Mouse (Mus musculus): Measurements from ENCODE around the gene Rere.
"Not testable (repeated sequence)": the region's sequence is repeated elsewhere in the genome, so short reads cannot be mapped to it uniquely, and the experiment has no call there.

Rere gene

GRCm38 (mm10) chr4:150255181-150255580, 26.3 kb upstream of the Rere start:
- no peak for DNase-seq (ENCODE audit: low spot score)

DNA sequence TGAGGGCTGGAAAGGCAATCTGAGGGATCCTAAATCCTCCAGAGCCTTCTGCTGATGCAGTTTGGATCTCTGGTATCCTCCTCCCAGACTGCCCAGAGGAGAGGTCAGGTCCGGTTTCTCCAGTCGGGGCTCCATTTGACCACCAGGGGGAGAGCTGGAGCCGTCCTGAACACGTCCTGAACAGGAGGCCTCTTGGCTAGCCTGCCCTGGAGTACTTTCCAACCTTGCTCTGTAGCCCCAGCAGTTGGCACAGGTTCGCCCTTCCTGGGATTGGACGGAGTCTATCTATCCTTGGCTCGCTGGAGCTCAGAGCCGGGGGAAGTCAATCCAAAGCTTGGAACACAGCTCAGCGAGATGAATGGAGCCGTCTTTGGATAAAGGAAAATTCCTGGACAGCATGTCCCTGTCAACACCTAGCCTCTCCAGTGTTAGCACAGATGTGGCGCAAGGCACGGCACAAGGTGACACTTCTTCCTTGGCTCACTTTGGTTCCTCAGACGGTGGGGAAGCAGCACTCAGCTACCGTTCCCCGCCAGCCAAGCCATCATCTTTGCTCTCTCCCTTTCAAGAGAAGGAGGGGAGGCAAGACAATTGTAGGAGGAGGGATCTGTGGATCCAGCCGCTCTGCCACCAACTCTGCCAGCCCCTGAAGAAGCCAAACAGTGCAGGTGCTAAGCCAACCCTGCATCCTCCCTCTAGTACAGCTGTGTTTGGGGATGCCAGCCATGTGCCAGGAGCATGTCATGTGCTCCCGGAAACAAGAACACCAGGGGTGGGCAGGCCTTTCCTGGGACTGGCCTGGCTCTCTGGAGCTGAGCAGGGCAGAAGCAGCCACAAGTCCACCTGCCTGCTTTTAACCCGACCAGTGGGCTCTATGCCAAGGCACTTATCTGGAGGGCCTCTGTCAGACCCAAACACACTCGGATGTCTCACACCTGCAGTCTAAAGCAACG, 23.9 kb upstream of the Rere start:
- DNase-seq (ENCODE audit: low spot score) = peak; percentile 81

DNA sequence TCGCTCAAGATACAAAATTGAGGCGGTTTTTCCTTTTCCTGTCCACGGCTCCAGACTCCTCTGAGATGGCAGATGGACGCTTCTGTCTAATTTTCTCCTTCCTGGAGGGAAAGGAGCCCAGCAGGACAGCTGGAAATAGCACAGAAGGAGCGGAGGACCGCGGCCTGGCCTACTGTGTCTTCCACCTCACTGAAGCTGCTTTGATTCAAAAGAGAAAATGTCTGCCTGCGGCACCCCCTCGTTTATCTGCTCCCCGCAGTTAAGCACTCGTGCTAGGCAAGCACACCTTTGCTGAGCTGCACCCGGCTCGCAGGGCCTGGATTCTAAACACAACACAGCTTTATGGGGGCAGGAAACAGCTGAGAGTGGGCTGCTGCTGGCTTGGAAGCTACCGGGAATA, 23.1 kb upstream of the Rere start:
- DNase-seq (ENCODE audit: low spot score) = no peak

- DNase-seq (ENCODE audit: low spot score) = no peak
Measured at GRCm38 (mm10) chr4:150259577-150259976, 21.9 kb upstream of the Rere start.

GRCm38 (mm10) chr4:150260111-150260510, 21.3 kb upstream of the Rere start:
- DNase-seq (ENCODE audit: low spot score) = no peak

DNA sequence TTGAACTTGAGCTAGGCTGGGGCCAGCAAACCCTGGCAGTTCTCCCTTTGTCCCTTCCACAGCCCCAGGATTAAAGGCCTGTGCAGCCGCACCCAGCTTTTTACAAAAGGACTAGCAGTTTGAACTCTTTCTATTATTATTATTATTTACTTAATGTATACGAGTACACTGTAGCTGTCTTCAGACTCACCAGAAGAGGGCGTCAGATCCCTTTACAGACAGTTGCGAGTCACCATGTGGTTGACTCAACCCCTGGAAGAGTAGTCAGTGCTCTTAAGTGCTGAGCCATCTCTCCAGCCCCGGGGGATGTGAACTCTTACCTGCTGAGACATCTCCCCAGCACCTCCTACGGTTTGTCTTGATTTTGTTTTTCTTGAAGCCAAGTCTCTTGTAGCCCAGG, 20.7 kb upstream of the Rere start:
- DNase-seq (ENCODE audit: low spot score) = no peak

- DNase-seq (ENCODE audit: low spot score) = no peak
Measured at GRCm38 (mm10) chr4:150262301-150262700, 19.1 kb upstream of the Rere start.

DNA sequence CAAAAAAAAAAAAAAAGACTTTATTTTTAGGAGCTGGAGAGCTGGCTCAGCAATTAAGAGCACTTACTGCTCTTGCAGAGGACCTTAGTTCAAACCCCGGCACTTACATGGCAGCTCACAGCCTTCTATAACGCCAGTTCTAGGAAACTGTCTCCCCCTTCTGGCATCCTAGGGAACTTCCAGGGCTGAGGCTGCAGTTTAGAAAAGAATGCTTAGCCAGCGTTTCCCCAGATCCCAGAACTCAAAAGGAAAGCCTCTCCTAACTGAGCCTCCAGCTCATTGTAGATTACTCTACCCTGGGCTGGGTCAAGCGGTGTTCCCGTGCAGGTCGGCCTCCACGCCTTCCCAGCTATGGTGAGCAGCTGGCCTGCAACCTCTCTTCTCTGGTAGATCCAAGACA, 16.5 kb upstream of the Rere start:
- DNase-seq (ENCODE audit: low spot score) = no peak

GRCm38 (mm10) chr4:150265471-150265870, 16.0 kb upstream of the Rere start:
- DNase-seq (ENCODE audit: low spot score) = no peak

DNA sequence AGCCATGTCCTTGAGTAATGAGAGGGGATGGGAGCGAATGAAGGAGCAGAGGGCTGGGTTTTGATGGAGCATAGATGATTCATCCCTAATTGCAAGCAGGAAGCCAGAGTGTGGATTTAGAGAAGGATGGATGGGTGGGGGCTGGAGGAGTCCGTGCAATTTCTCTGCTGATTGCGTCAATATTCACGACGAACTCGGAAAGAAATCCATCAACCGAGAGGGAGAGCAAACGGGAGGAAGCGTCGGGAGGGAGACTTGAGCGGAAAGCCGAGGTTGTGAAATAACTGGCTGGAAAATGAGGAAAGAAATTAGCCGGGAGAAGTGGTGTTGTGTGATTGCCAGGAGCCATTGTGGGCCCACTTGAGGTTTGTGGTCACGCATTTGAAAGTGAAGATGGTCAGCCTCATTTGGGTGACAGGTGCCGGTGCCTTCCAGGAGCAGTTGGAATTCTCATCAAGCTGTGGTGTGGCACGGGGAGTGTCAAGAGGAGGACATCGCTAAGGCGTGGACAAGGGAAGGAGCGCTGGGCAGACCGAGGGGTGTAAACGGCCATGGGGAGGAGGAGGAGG, 14.7 kb upstream of the Rere start:
- DNase-seq (ENCODE audit: low spot score) = no peak

DNA sequence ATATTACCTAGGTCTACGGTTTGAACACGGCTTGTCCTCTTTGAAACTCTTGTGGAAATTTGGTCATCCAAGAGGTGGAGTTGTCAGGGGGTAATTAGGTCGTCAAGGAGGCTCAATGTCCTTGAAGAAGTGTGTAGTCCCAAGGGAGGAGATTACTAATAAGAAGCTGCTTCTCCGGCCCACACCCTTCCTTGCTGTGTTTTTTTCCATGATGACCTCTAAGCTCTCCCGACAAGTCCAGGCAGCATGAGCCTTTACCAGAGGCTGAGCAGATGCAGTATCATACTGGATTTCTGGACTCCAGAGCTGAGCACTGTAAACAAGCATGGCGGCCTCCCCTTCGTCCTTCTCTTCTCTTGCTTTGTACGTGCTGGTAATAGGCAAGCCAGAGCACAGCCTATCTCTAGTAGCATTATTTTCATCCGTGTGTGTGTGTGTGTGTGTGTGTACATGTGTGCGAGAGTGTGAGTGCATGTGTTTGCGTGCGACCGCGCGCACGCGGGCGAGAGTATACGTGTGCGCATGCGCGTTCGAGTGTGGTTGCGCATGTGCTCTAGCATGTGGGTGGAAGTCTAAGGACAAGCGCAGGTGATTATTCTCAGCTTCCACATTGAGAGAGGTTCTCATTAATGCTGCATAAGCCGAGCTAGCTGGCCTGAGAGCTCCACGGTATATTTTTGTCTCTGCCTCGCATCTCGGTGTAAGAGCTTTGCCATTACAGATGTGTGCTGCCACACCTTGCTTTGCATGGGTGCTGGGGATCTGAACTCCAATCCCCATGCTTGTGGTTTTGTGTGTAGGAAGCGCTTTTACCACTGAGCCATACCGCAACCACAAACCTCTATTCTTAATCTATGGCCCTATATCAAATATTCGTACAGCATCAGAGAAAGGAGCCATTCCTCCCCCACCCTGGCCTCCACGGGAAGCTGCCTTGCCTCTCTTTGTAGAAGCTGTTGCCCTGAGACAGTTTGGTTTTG, 12.5 kb upstream of the Rere start:
- no peak for DNase-seq (ENCODE audit: low spot score)

GRCm38 (mm10) chr4:150269679-150270078, 11.8 kb upstream of the Rere start:
- DNase-seq (ENCODE audit: low spot score) = no peak

DNA sequence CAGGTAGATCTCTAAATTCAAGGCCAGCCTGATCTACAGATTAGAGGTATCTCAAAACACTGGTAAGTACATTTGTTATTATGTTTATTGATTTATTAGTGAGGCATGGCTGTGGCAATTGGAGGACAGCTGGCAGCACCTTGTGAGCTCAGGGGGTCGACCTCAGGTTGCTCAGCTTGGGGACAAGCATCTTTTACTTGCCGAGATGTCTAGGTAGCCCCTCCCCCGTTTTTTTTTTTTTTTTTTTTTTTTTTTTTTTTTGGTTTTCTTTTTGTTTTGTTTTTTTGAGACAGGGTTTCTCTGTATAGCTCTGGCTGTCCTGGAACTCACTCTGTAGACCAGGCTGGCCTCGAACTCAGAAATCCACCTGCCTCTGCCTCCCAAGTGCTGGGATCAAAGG, 10.7 kb upstream of the Rere start:
- DNase-seq (ENCODE audit: low spot score) = not testable (repeated sequence)

DNA sequence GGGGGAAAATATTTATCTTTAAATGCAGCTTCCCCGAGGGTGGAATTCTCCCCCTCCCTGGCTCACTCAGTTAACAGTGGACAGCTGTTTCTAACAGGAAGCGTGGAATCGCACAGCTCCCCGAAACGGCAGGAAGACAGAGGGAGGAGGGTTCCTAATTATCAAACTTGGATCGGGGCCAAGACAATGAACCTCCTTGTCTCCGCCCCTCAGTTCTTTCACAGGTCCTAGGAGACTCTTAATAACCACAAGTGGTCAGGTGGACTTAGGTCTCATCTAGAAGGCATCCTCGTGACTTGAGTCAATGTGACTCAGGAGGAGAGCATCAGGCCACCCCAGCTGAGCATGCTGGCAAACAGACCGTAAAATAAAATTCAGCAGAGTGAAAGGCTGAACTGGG, 8.7 kb upstream of the Rere start:
- peak; percentile 33 for DNase-seq (ENCODE audit: low spot score)

DNA sequence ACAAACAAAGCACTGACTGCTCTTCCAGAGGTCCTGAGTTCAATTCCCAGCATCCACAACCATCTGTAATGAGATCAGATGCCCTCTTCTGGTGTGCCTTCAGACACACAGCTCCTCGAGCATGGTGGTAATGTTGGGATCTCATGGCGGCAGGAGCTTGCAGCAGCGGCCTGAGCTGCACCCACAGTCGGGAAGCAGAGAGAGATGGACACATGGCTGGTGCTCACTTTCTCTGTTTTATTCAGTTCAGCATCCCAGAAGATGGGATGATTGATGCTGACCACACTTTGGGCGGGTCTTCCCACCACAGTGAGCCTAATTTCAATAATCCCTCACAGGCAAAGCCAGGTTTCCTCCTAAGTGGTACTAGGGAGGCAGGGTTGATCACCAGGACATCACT, 5.9 kb upstream of the Rere start:
- DNase-seq (ENCODE audit: low spot score) = no peak

- not testable (repeated sequence) for DNase-seq (ENCODE audit: low spot score)
Measured at GRCm38 (mm10) chr4:150279336-150279735, 2.1 kb upstream of the Rere start.

DNA sequence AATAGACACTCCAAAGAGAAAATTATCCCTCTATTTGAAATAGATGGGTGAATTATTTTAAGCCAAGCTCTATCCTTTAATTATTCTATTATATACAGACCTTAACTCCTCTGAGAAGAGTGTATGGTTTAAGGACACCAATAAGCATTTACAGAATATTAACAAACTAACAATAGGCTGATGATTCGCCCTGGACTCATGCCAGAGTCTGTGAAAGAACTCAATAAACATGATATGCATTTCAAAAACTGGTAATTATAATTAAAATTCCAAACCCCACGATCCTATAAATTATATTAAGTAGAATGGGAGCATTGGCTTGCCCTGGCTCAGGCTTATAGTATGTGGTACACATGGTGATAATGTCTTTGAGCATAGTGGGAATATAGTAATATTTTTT, 1.4 kb upstream of the Rere start:
- no peak for DNase-seq (ENCODE audit: low spot score)

- no peak for DNase-seq (ENCODE audit: low spot score)
Measured at GRCm38 (mm10) chr4:150280459-150280858, 987 bp upstream of the Rere start.

GRCm38 (mm10) chr4:150281891-150282630, 615 bp downstream of the Rere start:
- DNase-seq (ENCODE audit: low spot score) = peak; percentile 26

- no peak for DNase-seq (ENCODE audit: low spot score)
Measured at GRCm38 (mm10) chr4:150282631-150283334, 1.3 kb downstream of the Rere start.

DNA sequence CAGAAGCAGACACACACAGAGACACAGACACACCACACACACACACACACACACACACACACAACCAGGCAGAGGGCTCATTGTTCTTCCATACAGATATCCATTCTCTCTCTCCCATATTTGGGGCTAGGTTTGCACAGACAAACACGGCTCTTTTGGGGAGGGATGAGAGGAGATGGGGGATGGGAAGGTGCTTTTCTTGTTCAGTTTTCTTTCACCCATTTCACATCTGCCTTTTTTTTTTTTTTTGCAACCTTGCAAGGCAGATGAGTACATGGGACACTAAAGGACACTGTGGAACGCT, 1.8 kb downstream of the Rere start:
- peak; percentile 39 for DNase-seq (ENCODE audit: low spot score)

All from layer of hippocampus, adult 11-12 months (tissue).